Mouse (Mus musculus): Measurements from ENCODE around the gene Ccdc103. TPM values are rescaled to one million over a fixed set of nuclear protein-coding genes. Genes with fewer than 3 reads are reported as not detected.

The Ccdc103 gene
- polyA plus RNA-seq, 1 experiment from 2014 or later: 2.1 TPM

DNA sequence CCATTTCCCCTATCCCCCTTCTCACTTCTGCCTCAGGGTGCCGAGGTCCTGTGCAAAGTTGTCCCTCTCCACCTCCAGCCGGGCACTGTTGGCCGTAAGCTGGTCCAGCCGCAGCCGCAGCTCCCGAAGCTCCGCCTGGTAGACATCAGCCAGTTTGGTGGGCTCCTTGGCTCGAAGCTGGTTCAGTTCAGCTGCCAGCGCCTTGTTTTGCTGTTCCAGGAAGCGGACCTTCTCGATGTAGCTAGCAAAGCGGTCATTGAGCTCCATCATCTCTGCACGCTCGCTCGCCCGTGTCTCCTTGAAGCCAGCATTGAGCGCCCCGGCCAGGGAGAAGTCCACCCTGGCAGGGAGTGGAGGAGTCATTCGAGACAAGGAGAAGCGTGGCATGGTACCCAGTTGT lies 15.6 kb downstream of the Ccdc103 start:
- H3K4me1 ChIP-seq (ENCODE audit: control insufficient read depth, insufficient read depth, low read length): 0 out of 2 replicates have a peak, but pooled peaks cover 5% of the 10 kb centered on the region
- H3K27ac ChIP-seq (replicated peaks; ENCODE audit: low read depth, low read length): no peak overlapping the region
- H3K4me2 ChIP-seq (ENCODE audit: low read length): no peak overlapping the region
- DNase-seq (no peak), ATAC-seq (ENCODE audit: low FRiP score, low TSS enrichment) (no peak)
- WGBS: 78% methylated on average over 20 of the region's 20 CpGs
- no peaks in the 10 kb centered on the region for H3K9me3 ChIP-seq (ENCODE audit: control insufficient read depth, low read length)
- no peaks in the 10 kb centered on the region for H3K36me3 ChIP-seq (ENCODE audit: control insufficient read depth, insufficient read depth, low read length)
- no peak overlapping the region for H3K4me3 ChIP-seq (replicated peaks; ENCODE audit: low read depth, low read length)
- H3K27me3 ChIP-seq (ENCODE audit: control insufficient read depth, insufficient read depth, low read length): peaks cover 26% of the 10 kb centered on the region
- no peak overlapping the region for H3K9ac ChIP-seq (replicated peaks; ENCODE audit: low read length)

DNA sequence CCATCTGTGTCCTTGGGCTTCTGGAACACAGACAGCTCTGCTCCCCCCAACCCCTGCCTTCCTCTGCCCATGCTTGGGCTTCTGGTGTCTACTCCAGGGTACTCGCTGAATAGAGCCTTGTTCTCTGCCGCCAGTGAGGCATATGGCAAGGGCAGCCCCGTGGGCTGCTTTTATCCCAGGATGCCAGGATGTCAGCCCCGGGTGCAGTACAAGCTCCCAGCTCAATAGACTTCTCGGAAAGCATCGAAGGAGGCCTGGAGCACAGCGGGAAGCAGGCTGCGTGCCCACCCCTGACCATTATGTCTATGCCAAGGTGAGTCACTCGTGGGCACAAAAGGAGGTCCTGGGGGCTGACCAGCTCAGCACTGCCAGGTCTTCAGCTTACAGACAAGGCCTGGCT lies 17.4 kb downstream of the Ccdc103 start:
- H3K9ac ChIP-seq (replicated peaks; ENCODE audit: low read length): no peak overlapping the region
- H3K4me3 ChIP-seq (replicated peaks; ENCODE audit: low read depth, low read length): no peak overlapping the region
- DNase-seq: no peak
- 64% methylated on average over 9 of the region's 9 CpGs for WGBS
- no peak overlapping the region for H3K4me2 ChIP-seq (ENCODE audit: low read length)
- no peak overlapping the region for H3K27ac ChIP-seq (replicated peaks; ENCODE audit: low read depth, low read length)
- H3K4me1 ChIP-seq (ENCODE audit: control insufficient read depth, insufficient read depth, low read length): no peaks in the 10 kb centered on the region
- peaks cover 17% of the 10 kb centered on the region for H3K27me3 ChIP-seq (ENCODE audit: control insufficient read depth, insufficient read depth, low read length)
- no peaks in the 10 kb centered on the region for H3K36me3 ChIP-seq (ENCODE audit: control insufficient read depth, insufficient read depth, low read length)
- ATAC-seq (ENCODE audit: low FRiP score, low TSS enrichment): no peak
- H3K9me3 ChIP-seq (ENCODE audit: control insufficient read depth, low read length): no peaks in the 10 kb centered on the region

DNA sequence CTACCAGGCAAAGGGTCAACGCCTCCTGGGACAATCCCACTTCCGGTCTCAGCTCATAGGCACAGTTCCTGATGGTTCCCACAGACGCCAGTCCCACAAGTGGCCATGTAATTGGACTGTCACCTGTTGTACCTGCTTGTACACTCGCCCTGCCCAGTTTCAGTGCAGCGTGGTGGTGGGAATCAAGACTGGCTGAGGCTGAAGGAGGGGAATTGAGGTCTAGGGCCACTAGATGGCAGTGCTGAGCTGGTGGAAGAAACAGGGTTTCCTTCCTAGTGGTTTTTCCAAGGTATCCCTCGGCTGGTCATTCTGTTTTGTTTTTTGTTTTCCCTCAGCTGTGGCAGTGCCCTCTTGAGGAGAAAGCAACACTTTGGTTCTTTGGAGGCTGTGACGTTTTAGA lies 19.8 kb downstream of the Ccdc103 start, which contains the start of gene Gfap:
Gene Gfap, minus strand, starts transcription at position 150 of the 400 bp plus-strand sequence.
- Histone ChIP-seq H3K27ac (replicated peaks; ENCODE audit: low read depth, low read length) (no peak within 1 kb of the TSS), H3K4me1 (ENCODE audit: control insufficient read depth, insufficient read depth, low read length) (no peaks in the 10 kb centered on the region), H3K4me2 (ENCODE audit: low read length) (no peak within 1 kb of the TSS), H3K9ac (replicated peaks; ENCODE audit: low read length) (no peak within 1 kb of the TSS), H3K4me3 (replicated peaks; ENCODE audit: low read depth, low read length) (no peak within 1 kb of the TSS), H3K36me3 (ENCODE audit: control insufficient read depth, insufficient read depth, low read length) (no peaks in the 10 kb centered on the region), H3K9me3 (ENCODE audit: control insufficient read depth, low read length) (no peaks in the 10 kb centered on the region), H3K27me3 (ENCODE audit: control insufficient read depth, insufficient read depth, low read length) (no peaks in the 10 kb centered on the region)
- DNase-seq: peak; percentile 94
- peak; percentile 50; the same call in 1 of the 2 replicates for ATAC-seq (ENCODE audit: low FRiP score, low TSS enrichment)
- 11% methylated on average over 7 of the region's 7 CpGs for WGBS

DNA sequence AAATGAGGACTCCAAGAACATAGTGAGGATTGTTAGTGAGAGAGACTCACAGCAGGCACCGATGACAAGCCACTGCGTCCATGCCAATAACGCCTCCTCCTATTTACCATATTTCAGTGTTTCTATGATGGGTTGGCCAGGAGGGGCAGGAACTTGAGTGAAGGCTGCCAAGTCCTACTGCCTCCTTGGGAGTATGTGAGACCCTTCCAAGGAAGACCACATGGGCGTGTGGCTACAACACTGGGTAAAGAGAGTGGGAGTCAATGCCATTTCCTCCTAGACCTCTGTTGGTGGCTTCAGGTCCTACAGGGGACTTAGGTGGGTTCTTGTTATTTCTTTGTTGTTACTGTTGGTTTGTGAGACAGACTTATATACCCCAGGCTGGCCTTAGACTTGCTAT lies 20.2 kb downstream of the Ccdc103 start:
- 64% methylated on average over 4 of the region's 4 CpGs for WGBS
- no peak overlapping the region for H3K9ac ChIP-seq (replicated peaks; ENCODE audit: low read length)
- ATAC-seq (ENCODE audit: low FRiP score, low TSS enrichment) (no peak), DNase-seq (no peak)
- H3K4me1 ChIP-seq (ENCODE audit: control insufficient read depth, insufficient read depth, low read length): no peaks in the 10 kb centered on the region
- H3K9me3 ChIP-seq (ENCODE audit: control insufficient read depth, low read length): no peaks in the 10 kb centered on the region
- H3K27me3 ChIP-seq (ENCODE audit: control insufficient read depth, insufficient read depth, low read length): no peaks in the 10 kb centered on the region
- no peak overlapping the region for H3K4me3 ChIP-seq (replicated peaks; ENCODE audit: low read depth, low read length)
- no peak overlapping the region for H3K27ac ChIP-seq (replicated peaks; ENCODE audit: low read depth, low read length)
- no peak overlapping the region for H3K4me2 ChIP-seq (ENCODE audit: low read length)
- H3K36me3 ChIP-seq (ENCODE audit: control insufficient read depth, insufficient read depth, low read length): no peaks in the 10 kb centered on the region

- H3K9me3 ChIP-seq (ENCODE audit: control insufficient read depth, low read length): no peaks in the 10 kb centered on the region
- no peaks in the 10 kb centered on the region for H3K4me1 ChIP-seq (ENCODE audit: control insufficient read depth, insufficient read depth, low read length)
- no peaks in the 10 kb centered on the region for H3K27me3 ChIP-seq (ENCODE audit: control insufficient read depth, insufficient read depth, low read length)
- ATAC-seq (ENCODE audit: low FRiP score, low TSS enrichment) (no peak), DNase-seq (no peak)
- no peak overlapping the region for H3K4me2 ChIP-seq (ENCODE audit: low read length)
- H3K27ac ChIP-seq (replicated peaks; ENCODE audit: low read depth, low read length): no peak overlapping the region
- peaks cover 3% of the 10 kb centered on the region; the same call in 1 of the 2 replicates for H3K36me3 ChIP-seq (ENCODE audit: control insufficient read depth, insufficient read depth, low read length)
- no peak overlapping the region for H3K9ac ChIP-seq (replicated peaks; ENCODE audit: low read length)
- no peak overlapping the region for H3K4me3 ChIP-seq (replicated peaks; ENCODE audit: low read depth, low read length)
- 77% methylated on average over 5 of the region's 5 CpGs for WGBS
Observed at GRCm38 (mm10) chr11:102902107-102902506, 21.1 kb downstream of the Ccdc103 start.

- 82% methylated on average over 7 of the region's 7 CpGs for WGBS
- Histone ChIP-seq H3K9me3 (ENCODE audit: control insufficient read depth, low read length) (no peaks in the 10 kb centered on the region), H3K4me1 (ENCODE audit: control insufficient read depth, insufficient read depth, low read length) (no peaks in the 10 kb centered on the region), H3K36me3 (ENCODE audit: control insufficient read depth, insufficient read depth, low read length) (peaks cover 8% of the 10 kb centered on the region; the same call in 1 of the 2 replicates), H3K9ac (replicated peaks; ENCODE audit: low read length) (no peak overlapping the region), H3K27ac (replicated peaks; ENCODE audit: low read depth, low read length) (no peak overlapping the region), H3K4me3 (replicated peaks; ENCODE audit: low read depth, low read length) (no peak overlapping the region), H3K27me3 (ENCODE audit: control insufficient read depth, insufficient read depth, low read length) (no peaks in the 10 kb centered on the region), H3K4me2 (ENCODE audit: low read length) (no peak overlapping the region)
- ATAC-seq (ENCODE audit: low FRiP score, low TSS enrichment) (no peak), DNase-seq (no peak)
Observed at GRCm38 (mm10) chr11:102903654-102904053, 22.6 kb downstream of the Ccdc103 start.

DNA sequence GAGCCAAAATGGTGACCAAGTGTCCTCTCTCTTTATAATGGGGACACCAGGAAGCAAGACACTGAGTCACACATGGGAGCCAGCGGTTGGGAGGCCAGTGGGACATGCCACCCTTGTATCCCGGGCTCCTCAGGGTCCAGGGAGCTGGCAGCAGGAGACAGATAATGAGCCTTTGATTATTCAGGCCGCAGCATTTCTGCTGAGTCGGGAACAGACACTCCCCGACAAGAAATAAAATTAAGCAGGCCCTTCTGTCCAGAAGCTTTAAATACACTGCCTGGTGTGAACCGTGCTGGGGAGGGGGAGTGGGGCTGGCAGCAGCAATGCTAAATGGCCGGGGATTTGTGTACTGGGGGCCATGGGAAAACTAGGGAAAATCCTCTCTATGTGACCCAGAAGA lies 30.4 kb downstream of the Ccdc103 start:
- DNase-seq (no peak), ATAC-seq (ENCODE audit: low FRiP score, low TSS enrichment) (no peak)
- no peaks in the 10 kb centered on the region for H3K9me3 ChIP-seq (ENCODE audit: control insufficient read depth, low read length)
- peaks cover 10% of the 10 kb centered on the region; the same call in 1 of the 2 replicates for H3K36me3 ChIP-seq (ENCODE audit: control insufficient read depth, insufficient read depth, low read length)
- no peak overlapping the region for H3K4me3 ChIP-seq (replicated peaks; ENCODE audit: low read depth, low read length)
- H3K9ac ChIP-seq (replicated peaks; ENCODE audit: low read length): no peak overlapping the region
- 66% methylated on average over 7 of the region's 7 CpGs for WGBS
- no peak overlapping the region for H3K4me2 ChIP-seq (ENCODE audit: low read length)
- H3K27me3 ChIP-seq (ENCODE audit: control insufficient read depth, insufficient read depth, low read length): no peaks in the 10 kb centered on the region
- H3K27ac ChIP-seq (replicated peaks; ENCODE audit: low read depth, low read length): no peak overlapping the region
- no peaks in the 10 kb centered on the region for H3K4me1 ChIP-seq (ENCODE audit: control insufficient read depth, insufficient read depth, low read length)

GRCm38 (mm10) chr11:102915380-102915779 lies 34.4 kb downstream of the Ccdc103 start:
- Histone ChIP-seq H3K36me3 (ENCODE audit: control insufficient read depth, insufficient read depth, low read length) (no peaks in the 10 kb centered on the region), H3K4me2 (ENCODE audit: low read length) (no peak overlapping the region), H3K9ac (replicated peaks; ENCODE audit: low read length) (no peak overlapping the region), H3K9me3 (ENCODE audit: control insufficient read depth, low read length) (no peaks in the 10 kb centered on the region), H3K4me1 (ENCODE audit: control insufficient read depth, insufficient read depth, low read length) (no peaks in the 10 kb centered on the region), H3K4me3 (replicated peaks; ENCODE audit: low read depth, low read length) (no peak overlapping the region), H3K27me3 (ENCODE audit: control insufficient read depth, insufficient read depth, low read length) (no peaks in the 10 kb centered on the region), H3K27ac (replicated peaks; ENCODE audit: low read depth, low read length) (no peak overlapping the region)
- 92% methylated on average over 9 of the region's 9 CpGs for WGBS
- DNase-seq: no peak
- ATAC-seq (ENCODE audit: low FRiP score, low TSS enrichment): no peak

- Histone ChIP-seq H3K27me3 (ENCODE audit: control insufficient read depth, insufficient read depth, low read length) (no peaks in the 10 kb centered on the region), H3K9ac (replicated peaks; ENCODE audit: low read length) (no peak overlapping the region), H3K4me1 (ENCODE audit: control insufficient read depth, insufficient read depth, low read length) (0 out of 2 replicates have a peak, but pooled peaks cover 9% of the 10 kb centered on the region), H3K36me3 (ENCODE audit: control insufficient read depth, insufficient read depth, low read length) (no peaks in the 10 kb centered on the region), H3K4me2 (ENCODE audit: low read length) (no peak overlapping the region), H3K4me3 (replicated peaks; ENCODE audit: low read depth, low read length) (no peak overlapping the region), H3K9me3 (ENCODE audit: control insufficient read depth, low read length) (no peaks in the 10 kb centered on the region), H3K27ac (replicated peaks; ENCODE audit: low read depth, low read length) (no peak overlapping the region)
- ATAC-seq (ENCODE audit: low FRiP score, low TSS enrichment) (no peak), DNase-seq (no peak)
- WGBS: 79% methylated on average over 4 of the region's 4 CpGs
Observed at GRCm38 (mm10) chr11:102918077-102918476, 37.1 kb downstream of the Ccdc103 start.
